Mouse (Mus musculus) heart, postnatal 14 days (tissue): ENCODE results near the gene Fbxo17. TPM values are rescaled to one million over a fixed set of nuclear protein-coding genes. Genes with fewer than 3 reads are reported as not detected.
"Not testable (repeated sequence)": the region's sequence is repeated elsewhere in the genome, so short reads cannot be mapped to it uniquely, and the experiment has no call there.

Experiments used
- DNase-seq, 2 experiments: peaks; one replicate each; pipeline ENCODE4 v3.0.0; 2021 to 2022
- intact Hi-C: fragments of 180-260 bp; cut with DNase I; formaldehyde crosslinking; loops from one replicate; pipeline ENCODE4 v1.15.1; 2025
- long read RNA-seq, 2 experiments: library from polyadenylated mRNA; stranded (forward); transcript quantifications; one replicate each; pipeline ENCODE4 v2.0.0; 2021
- total RNA-seq, 2 experiments: library from RNA; stranded (reverse); gene quantifications; 2 replicates each; pipeline ENCODE4 v1.2.3; 2021

Gene Fbxo17
- under 1 TPM; 0.44 to 0.74 TPM for total RNA-seq
- long read RNA-seq, experiment 1, partial matches to known transcripts = 0 of 2 reads
- long read RNA-seq, experiment 1, other reads (novel, unspliced or antisense) = 1 of 2 reads
- long read RNA-seq, experiment 2, partial matches to known transcripts = 0 of 2 reads
- long read RNA-seq, experiment 2, other reads (novel, unspliced or antisense) = 0 of 2 reads

GRCm38 (mm10) chr7:28716590-28717281, at the start of gene Fbxo17:
Fbxo17 (plus strand) TSS chr7:28716804.
- DNase-seq = peak; percentile 45 to 63
- intact Hi-C loops = no loop called here

DNA sequence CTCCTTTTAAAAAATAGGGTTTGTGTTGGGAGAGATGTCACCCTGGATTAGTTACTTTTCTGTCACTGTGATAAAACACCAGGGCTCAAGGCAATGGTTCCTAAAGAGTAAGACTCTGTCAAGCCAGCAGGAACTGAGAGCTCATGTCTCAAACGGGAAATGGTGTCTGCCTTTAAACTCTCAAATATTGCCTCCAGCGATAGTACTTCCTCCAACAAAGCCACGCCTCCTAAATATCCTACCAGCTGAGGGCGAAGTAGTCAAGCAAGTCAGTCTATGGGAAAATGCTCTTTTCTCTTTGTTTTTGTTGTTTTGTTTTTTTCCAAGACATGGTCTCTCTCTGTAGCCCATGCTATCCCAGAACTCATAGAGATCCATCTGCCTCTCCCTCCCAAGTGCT, 45.4 kb upstream of the Fbxo17 start:
- intact Hi-C loops = no loop called here
- DNase-seq = no peak

- intact Hi-C loops = no loop called here
These were observed 44.3 kb upstream of the Fbxo17 start for GRCm38 (mm10) chr7:28672276-28672675.

DNA sequence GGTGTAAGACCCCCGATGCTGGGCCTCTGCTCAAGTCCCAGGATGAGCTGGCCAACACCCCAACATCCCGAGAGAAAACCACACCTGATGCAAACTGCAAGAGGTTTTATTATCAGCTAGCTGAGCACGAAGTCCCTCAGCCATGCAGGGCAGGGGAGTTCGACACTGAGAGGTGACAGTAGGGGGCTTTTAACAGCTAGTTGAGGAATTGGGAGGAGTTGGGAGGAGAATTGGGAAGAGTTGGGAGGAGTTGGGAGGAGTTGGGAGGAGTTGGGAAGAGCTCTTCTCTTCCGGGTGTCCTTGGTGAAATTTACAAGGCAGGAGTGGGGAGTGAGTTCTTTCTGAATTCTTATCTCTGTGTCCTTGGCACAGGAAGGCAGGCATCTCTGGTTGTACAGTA, 43.8 kb upstream of the Fbxo17 start:
- intact Hi-C loops, DNase-seq: not testable (repeated sequence)

More at GRCm38 (mm10) chr7:28672276-28672675, 44.3 kb upstream of the Fbxo17 start:
- no peak for DNase-seq

DNA sequence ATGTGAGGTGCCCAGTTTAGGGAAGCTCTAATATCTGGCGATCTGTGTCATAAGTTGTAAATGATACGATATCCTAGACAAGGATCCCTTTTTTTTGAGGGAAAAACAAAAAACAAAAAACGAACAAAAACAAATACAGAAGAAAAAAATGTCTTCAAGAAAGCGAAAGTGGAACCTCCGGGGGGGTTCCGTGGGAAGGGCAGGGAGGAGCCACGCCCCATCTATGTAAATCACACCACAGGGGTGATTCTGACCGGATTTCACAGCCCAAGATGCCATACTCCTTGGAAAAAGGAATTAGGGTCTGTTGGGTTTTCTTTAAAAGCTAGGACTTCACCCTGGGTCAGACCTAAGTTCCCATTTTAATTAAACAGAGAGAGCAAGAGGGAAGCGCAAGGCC, 41.6 kb upstream of the Fbxo17 start:
- intact Hi-C loops = no loop called here
- no peak for DNase-seq

- intact Hi-C loops = no loop called here
- DNase-seq = peak; percentile 6 to 23
These were observed 40.9 kb upstream of the Fbxo17 start for GRCm38 (mm10) chr7:28675746-28676145.

DNA sequence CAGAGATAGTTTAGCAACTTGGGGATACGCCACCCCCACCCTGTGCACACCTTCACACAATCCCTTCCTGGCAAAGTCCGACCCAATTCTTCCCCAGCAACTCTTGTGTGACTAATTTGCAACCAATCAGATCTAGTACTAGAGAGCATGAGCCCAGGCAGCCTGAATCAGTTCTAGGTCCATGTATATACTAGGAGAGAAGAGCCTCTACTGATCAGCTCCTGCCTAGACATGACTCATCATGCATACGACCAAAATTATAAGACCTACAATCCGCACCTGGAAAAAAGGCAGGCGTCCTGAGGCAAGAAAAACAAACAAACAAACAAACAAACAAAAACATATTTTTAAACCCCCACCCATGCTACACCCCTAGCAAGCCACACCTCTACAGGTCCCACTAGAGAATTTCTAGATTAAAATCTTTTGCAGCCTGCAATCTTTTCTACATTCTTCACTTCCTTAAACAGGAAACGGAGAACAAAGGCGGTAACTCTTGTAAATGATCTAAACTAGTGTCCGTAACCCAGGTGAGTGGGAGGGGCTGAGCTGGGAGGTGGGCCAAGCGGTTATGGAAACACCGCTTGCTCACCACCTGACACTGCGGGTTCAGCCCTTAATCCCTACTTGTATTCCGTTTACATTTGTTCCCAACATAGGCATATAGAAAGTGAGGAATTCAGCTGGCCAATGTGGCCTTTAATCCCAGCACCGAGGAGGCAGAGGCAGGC, 39.6 kb upstream of the Fbxo17 start:
- DNase-seq = no peak
- intact Hi-C loops = no loop called here

DNA sequence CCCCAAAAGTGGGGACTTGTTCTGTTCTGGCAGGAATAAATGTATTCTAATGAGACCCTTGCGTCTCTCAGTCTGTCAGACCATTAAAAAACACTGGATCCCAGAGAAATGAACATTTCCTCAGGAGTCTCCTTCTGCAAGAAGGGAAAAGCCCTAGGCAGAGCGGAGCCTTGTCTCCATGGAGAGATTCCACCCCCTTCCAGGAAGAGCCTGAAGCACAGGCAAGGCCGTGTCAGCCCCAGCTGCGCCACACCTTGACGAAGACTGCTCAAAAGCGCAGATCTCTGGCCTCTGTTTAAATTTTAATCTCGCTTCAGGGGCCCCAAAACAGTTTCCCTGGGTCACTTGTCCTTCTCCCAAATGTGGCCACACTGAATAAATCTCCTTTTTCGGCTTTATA, 39.0 kb upstream of the Fbxo17 start:
- intact Hi-C loops = no loop called here
- DNase-seq = no peak

- no peak for DNase-seq
- intact Hi-C loops = no loop called here
These were observed 25.5 kb upstream of the Fbxo17 start for GRCm38 (mm10) chr7:28691075-28691474.

GRCm38 (mm10) chr7:28692545-28693320, 23.9 kb upstream of the Fbxo17 start, which contains the start of gene Fbxo27:
Fbxo27 (plus strand) TSS chr7:28692849.
- intact Hi-C loops = no loop called here
- DNase-seq = peak in 1 of 2 experiments; percentile 2

GRCm38 (mm10) chr7:28693321-28693966, 23.2 kb upstream of the Fbxo17 start:
- intact Hi-C loops = no loop called here
- DNase-seq = peak; percentile 14 to 34

- DNase-seq = no peak
- intact Hi-C loops = no loop called here
These were observed 22.2 kb upstream of the Fbxo17 start for GRCm38 (mm10) chr7:28694423-28694822.

DNA sequence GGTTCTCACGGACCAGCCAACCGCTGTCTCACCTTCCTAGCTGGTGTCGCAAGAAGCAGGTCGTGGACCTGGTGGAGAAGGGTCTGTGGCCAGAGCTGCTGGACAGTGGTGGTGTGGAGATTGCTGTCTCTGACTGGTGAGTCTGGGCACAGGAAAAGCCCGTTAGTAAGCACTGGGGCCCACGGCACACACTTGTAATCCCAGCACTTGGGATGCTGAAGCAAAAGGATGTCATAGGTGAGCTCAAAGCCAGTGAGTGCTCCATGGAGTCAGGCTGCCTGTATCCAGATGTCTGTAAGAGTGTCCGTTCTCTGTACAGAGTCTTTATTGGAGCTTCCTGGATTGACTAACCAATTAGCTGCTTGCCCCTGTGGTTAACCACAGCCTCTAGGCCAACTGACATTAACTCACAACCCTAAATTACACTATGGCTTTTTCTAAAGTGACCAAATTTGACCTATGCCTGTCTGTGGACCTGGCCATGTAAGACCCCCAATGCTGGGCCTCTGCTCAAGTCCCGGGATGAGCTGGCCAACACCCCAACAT, 21.6 kb upstream of the Fbxo17 start:
- intact Hi-C loops = no loop called here
- DNase-seq = no peak

- no peak for DNase-seq
- intact Hi-C loops = no loop called here
These were observed 19.3 kb upstream of the Fbxo17 start for GRCm38 (mm10) chr7:28697277-28697676.

DNA sequence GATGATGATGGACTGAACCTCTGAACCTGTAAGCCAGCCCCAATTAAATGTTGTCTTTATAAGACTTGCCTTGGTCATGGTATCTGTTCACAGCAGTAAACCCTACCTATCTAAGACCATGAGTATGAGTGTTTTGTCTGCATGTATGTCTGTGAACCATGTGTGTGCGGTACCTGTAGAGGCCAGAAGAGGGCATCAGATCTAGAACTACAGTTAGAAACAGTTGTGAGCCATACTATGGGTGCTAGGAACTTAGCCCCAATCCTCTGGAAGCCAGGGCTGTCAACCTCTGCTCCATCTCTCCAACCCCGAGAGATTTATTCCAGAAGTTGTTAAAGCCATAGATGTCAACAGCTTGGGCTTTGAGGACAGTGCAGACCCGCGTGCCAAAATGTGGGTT, 16.3 kb upstream of the Fbxo17 start:
- intact Hi-C loops = no loop called here
- DNase-seq = no peak

GRCm38 (mm10) chr7:28701306-28701705, 15.3 kb upstream of the Fbxo17 start:
- intact Hi-C loops, DNase-seq: not testable (repeated sequence)

DNA sequence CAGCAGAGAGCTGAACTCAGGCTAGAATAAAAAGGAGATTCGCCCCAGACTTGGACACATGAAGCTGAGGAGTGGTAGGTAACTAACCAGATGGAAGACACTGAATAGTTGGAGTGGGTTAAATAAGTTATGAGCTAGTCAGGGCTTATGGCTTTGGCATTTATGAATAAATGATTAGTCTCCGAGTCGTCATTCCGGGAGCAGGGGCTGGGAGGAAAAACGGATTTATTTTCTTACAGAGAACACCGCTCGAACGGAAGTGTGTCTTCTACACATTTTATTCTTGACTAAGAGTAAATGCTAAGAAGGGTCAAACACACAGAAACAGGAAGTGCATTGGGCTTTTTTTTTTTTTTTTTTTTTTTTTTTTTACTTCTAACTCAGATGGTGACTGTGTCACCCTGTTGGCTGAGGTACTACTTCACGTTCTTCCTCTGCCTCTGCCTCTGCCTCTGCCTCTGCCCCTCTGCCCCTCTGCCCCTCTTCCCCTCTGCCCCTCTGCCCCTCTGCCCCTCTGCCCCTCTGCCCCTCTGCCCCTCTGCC, 13.9 kb upstream of the Fbxo17 start:
- no peak for DNase-seq
- intact Hi-C loops = no loop called here

- no peak for DNase-seq
- intact Hi-C loops = no loop called here
These were observed 7.2 kb upstream of the Fbxo17 start for GRCm38 (mm10) chr7:28709454-28709853.

DNA sequence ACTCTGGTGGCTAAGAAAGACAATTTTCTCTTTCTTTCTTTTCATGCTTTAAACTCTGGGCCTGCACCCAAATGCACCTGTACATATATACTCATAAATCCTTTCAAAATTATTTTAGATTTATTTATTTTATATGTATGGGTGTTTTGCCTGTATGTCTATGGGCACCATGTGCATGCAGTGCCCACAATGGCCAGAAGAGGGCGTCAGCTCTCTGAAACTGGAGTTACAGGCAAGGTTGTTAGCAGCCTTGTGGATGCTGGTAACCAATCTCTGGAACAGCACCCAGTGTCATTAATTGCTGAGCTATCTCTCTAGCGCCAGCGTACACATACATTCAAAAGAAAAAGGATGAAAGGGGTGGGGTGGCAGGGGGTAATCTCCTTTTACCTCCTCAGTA, 5.6 kb upstream of the Fbxo17 start:
- no peak for DNase-seq
- intact Hi-C loops = no loop called here

GRCm38 (mm10) chr7:28714667-28715066, 1.9 kb upstream of the Fbxo17 start:
- intact Hi-C loops = no loop called here
- DNase-seq = no peak
